21 mouse cellular contexts compared by ENCODE assay signal in the genomic region with DNA sequence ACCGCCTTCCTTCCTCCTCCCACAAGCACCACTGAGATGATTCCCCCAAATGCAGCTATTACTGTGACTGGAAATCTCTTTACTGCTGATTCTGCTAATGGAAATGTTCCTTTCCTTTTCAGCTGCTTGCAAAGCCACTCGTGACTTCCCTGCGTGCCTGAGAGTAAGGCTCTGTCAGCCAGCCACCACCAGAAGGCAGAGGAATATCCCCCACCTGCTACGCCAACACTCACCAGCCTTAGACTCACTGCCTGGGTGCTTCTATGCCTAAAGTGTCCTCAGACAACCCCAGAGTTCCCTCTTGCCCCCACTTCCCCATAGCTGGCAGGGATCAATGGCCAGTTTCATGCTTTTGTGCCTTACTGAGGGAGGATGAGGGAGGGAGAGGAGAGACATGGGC. TPM values are rescaled to one million over a fixed set of nuclear protein-coding genes. Genes with fewer than 3 reads are reported as not detected.
DNase-seq lines count a peak whose midpoint lies in the region; ATAC-seq and TF ChIP-seq lines count a peak whose summit lies in the region.
"Had no signal": no experiment of that assay in that cellular context is flagged by ENCODE, and none has a peak within 500 bp of the region (broad histone marks: within the 10 kb centered on the region; RNA-seq: fewer than 3 reads in every experiment).

No protein-coding gene starts in this region.

- no peaks in the 10 kb centered on the region for H3K36me3 ChIP-seq in kidney, embryonic 15.5 days
- H3K36me3 ChIP-seq: embryonic facial prominence, embryonic 10.5 days; G1E; heart, embryonic 12.5 days; hindbrain, embryonic 15.5 days; limb, embryonic 15.5 days had no signal

- no peak for DNase-seq in cerebellum, postnatal 4 days (ENCODE audit: low spot score in 2 of 2)
- DNase-seq in layer of hippocampus, adult 2 months (ENCODE audit: low spot score in 2 of 2), result peak; percentile 23 to 51
- DNase-seq in layer of hippocampus, adult 9-10 months (ENCODE audit: low spot score), result no peak
- peak; percentile 54 for DNase-seq in layer of hippocampus, adult 9-11 months
- DNase-seq in right cerebral cortex, postnatal 10 days (ENCODE audit: low spot score in 2 of 2), result peak; percentile 63 to 74
- DNase-seq: heart, postnatal 36 days; lung, postnatal 14 days; thymus, adult 18-20 months had no signal

- peak; percentile 57; the same call in 1 of the 2 replicates for ATAC-seq in cerebellum, adult (ENCODE audit: insufficient number of reproducible peaks, low FRiP score, low TSS enrichment)
- ATAC-seq in kidney, embryonic 15.5 days (replicated peaks; ENCODE audit: low FRiP score), result no peak
- no peak for ATAC-seq in activated CD4-positive, CD25-positive, alpha-beta regulatory T cell, adult 4 months
- ATAC-seq: CD4-positive, CD25-positive, alpha-beta regulatory T cell, adult 4 months; intestine, embryonic 16.5 days had no signal

- no peak overlapping the region for H3K4me2 ChIP-seq in kidney, embryonic 15.5 days
- H3K4me2 ChIP-seq: heart, embryonic 12.5 days; hindbrain, embryonic 15.5 days; limb, embryonic 15.5 days had no signal

- H3K4me1 ChIP-seq in kidney, embryonic 15.5 days, result no peaks in the 10 kb centered on the region
- H3K4me1 ChIP-seq: heart, embryonic 12.5 days; limb, embryonic 15.5 days had no signal

- H3K4me3 ChIP-seq in layer of hippocampus, adult 2 months, result no peak overlapping the region
- no peak overlapping the region for H3K4me3 ChIP-seq in kidney, embryonic 15.5 days (replicated peaks)
- H3K4me3 ChIP-seq: embryonic facial prominence, embryonic 10.5 days; erythroblast, embryonic 14.5 days; heart, embryonic 12.5 days; hindbrain, embryonic 15.5 days; limb, embryonic 15.5 days had no signal

- 0 out of 2 replicates have a peak, but pooled peaks cover 4% of the 10 kb centered on the region for H3K27me3 ChIP-seq in kidney, embryonic 15.5 days
- H3K27me3 ChIP-seq: heart, embryonic 12.5 days; hindbrain, embryonic 15.5 days; limb, embryonic 15.5 days had no signal

- 82% methylated on average over 4 of the region's 4 CpGs for whole genome bisulfite sequencing in kidney, embryonic 15.5 days

- H3K9ac ChIP-seq in kidney, embryonic 15.5 days, result no peak overlapping the region
- H3K9ac ChIP-seq: heart, embryonic 12.5 days; hindbrain, embryonic 15.5 days; limb, embryonic 15.5 days had no signal

- TF ChIP-seq CTCF in layer of hippocampus, adult 2 months (conservative IDR thresholded peaks at IDR 0.05), result no peak; the same call in 1 of the 2 replicates

- H3K9me3 ChIP-seq in kidney, embryonic 15.5 days (replicated peaks), result no peaks in the 10 kb centered on the region
- H3K9me3 ChIP-seq: embryonic facial prominence, embryonic 10.5 days; heart, embryonic 12.5 days; hindbrain, embryonic 15.5 days; limb, embryonic 15.5 days had no signal

- no peak overlapping the region for H3K27ac ChIP-seq in layer of hippocampus, adult 2 months
- H3K27ac ChIP-seq in kidney, embryonic 15.5 days, result no peak overlapping the region
- H3K27ac ChIP-seq: embryonic facial prominence, embryonic 10.5 days; hindbrain, embryonic 15.5 days; limb, embryonic 15.5 days had no signal

RNA-seq across cellular contexts. Expression of a gene that starts 11.1 kb away (rescaled TPM):
- total RNA-seq in layer of hippocampus, adult 2 months (2021), result 10 to 100 TPM; 22.8 to 23.1 TPM
- polyA plus RNA-seq in kidney, embryonic 15.5 days (2015; fragmentation: Nextera tagmentation; extraction: Ambion mirVana), result 0.58 and 0.70 TPM in 2 replicates
- polyA plus RNA-seq in activated CD4-positive, CD25-positive, alpha-beta regulatory T cell, adult 4 months (2017; shearing (Covaris generic)), result not detected
- total RNA-seq: G1E; megakaryocyte-erythroid progenitor cell, adult 5-6 weeks had no signal
- polyA plus RNA-seq: CD4-positive, CD25-positive, alpha-beta regulatory T cell, adult 4 months; erythroblast, embryonic 14.5 days; G1E; liver, embryonic 16.5 days had no signal

Comparison
In these comparisons a context has a peak if more than half of its experiments do, and no peak if none do; other contexts are left out.
1. DNase-seq: peak in layer of hippocampus, adult 2 months (2 of 2), layer of hippocampus, adult 9-11 months (single experiment) and right cerebral cortex, postnatal 10 days (2 of 2); none in cerebellum, postnatal 4 days (0 of 2) and layer of hippocampus, adult 9-10 months (single experiment).